Mouse (Mus musculus) stomach, embryonic 14.5 days (tissue): ENCODE measurements around the gene Nthl1. TPM values are rescaled to one million over a fixed set of nuclear protein-coding genes. Genes with fewer than 3 reads are reported as not detected.

Source experiments
- ATAC-seq: fragments of 200-750 bp; cut with Nextera tagmentation; 2 replicates; pipeline ENCODE4 v1.8.0; 2017; ENCODE audit warnings: low read depth, moderate TSS enrichment; ENCODE audit not compliant: insufficient number of reproducible peaks, insufficient read depth, low FRiP score
- H3K27ac ChIP-seq: fragments of 300-500 bp; sonication (generic); 2 replicates; pipeline ENCODE4 v1.5.1; 2014; ENCODE audit warnings: mild to moderate bottlenecking, low read length, moderate library complexity, mixed read lengths
- H3K27me3 ChIP-seq: fragments of 300-500 bp; sonication (generic); 2 replicates; pipeline ENCODE4 v1.6.1; 2014; ENCODE audit warnings: low read length, control low read depth, mixed read lengths; ENCODE audit not compliant: control insufficient read depth, insufficient read depth
- H3K36me3 ChIP-seq: fragments of 300-500 bp; sonication (generic); 2 replicates; pipeline ENCODE4 v1.6.1; 2014; ENCODE audit warnings: mild to moderate bottlenecking, control low read depth, low read length, moderate library complexity, mixed read lengths; ENCODE audit not compliant: control insufficient read depth, insufficient read depth
- H3K4me1 ChIP-seq: fragments of 300-500 bp; sonication (generic); 2 replicates; pipeline ENCODE4 v1.6.1; 2014; ENCODE audit warnings: low read length, control low read depth, mixed read lengths; ENCODE audit not compliant: control insufficient read depth, insufficient read depth
- H3K4me2 ChIP-seq: fragments of 300-500 bp; sonication (generic); replicated peaks from 2 replicates; pipeline ENCODE4 v1.6.1; 2014; ENCODE audit warnings: low read depth, low read length, control low read depth
- H3K4me3 ChIP-seq: fragments of 300-500 bp; sonication (generic); 2 replicates; pipeline ENCODE4 v1.5.1; 2014; ENCODE audit warnings: low read depth, low read length, control low read depth
- H3K9ac ChIP-seq: fragments of 300-500 bp; sonication (generic); replicated peaks from 2 replicates; pipeline ENCODE4 v1.6.1; 2014; ENCODE audit warnings: low read depth, mild to moderate bottlenecking, control low read depth, low read length, moderate library complexity, mixed read lengths
- H3K9me3 ChIP-seq: fragments of 300-500 bp; sonication (generic); 2 replicates; pipeline ENCODE4 v1.6.1; 2016; ENCODE audit warnings: low read depth, low read length, control low read depth; ENCODE audit not compliant: control insufficient read depth
- WGBS: fragments of 180-500 bp; shearing (Covaris S2); extraction: QIAGEN DNeasy Blood & Tissue Kit; methylation state at CpG from one replicate; pipeline ENCODE4 v1.1.7; 2014; 5-methylcytosine and 5-hydroxymethylcytosine counted together
- microRNA-seq: library from miRNA; unstranded; fragments of <30 nt; microRNA quantifications from one replicate; pipeline ENCODE4, GENCODE M21; 2016
- polyA plus RNA-seq: library from polyadenylated mRNA; unstranded; fragments of >200 nt; fragmentation: Nextera tagmentation; extraction: Ambion mirVana; gene quantifications from 2 replicates; pipeline ENCODE4 v1.2.1, GENCODE M21; 2014

Gene Nthl1
- polyA plus RNA-seq, 1 experiment from 2014 or later = 18.1 TPM

DNA sequence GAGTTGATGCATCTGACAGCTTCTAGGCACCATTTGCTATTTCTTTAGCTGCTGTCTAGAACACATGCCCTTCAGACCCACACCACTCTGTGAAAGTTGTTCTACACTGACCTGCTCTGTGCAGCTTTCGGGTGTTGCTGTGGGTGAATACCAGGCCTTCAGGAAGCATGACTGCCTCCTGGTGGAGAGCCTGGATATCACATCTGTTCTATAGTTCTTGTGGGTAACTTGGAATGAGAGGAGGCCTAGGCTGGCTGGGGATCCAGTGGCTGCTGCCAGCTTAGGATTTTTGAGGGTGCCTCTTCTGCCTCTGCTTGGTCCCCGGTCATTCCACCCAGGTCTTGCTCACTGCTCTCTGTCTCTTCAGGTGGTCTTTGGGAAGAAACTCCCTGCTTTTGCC is 43.7 kb downstream of the Nthl1 start:
- no peak for ATAC-seq
- 65% methylated on average over 2 of the region's 2 CpGs for WGBS
- Histone ChIP-seq H3K4me1 (peaks cover 14% of the 10 kb centered on the region), H3K27me3 (no peaks in the 10 kb centered on the region), H3K4me2 (no peak overlapping the region), H3K4me3 (no peak overlapping the region), H3K27ac (no peak overlapping the region), H3K36me3 (peaks cover 38% of the 10 kb centered on the region), H3K9me3 (no peaks in the 10 kb centered on the region), H3K9ac (no peak overlapping the region)

DNA sequence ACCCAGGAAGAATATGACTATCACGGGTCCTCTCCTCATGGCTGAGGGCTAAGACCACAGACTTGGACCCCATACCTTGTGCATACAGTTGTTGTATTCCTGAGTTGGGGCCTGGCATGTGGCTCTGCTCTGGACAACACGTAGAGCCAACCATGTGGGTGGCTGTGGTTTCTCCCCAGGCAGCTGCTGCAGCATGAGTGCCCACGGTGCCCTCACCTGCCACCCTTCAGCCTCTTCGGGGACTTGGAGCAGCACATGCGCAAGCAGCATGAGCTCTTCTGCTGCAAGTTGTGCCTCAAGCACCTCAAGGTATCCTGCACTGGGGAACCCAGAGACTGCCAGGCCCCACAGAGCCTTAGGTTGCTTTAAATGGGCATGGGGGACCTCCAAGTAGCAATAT is 44.4 kb downstream of the Nthl1 start:
- H3K36me3 ChIP-seq = peaks cover 45% of the 10 kb centered on the region
- no peaks in the 10 kb centered on the region for H3K9me3 ChIP-seq
- peaks cover 7% of the 10 kb centered on the region for H3K4me1 ChIP-seq
- H3K9ac ChIP-seq = no peak overlapping the region
- H3K4me2 ChIP-seq = no peak overlapping the region
- ATAC-seq = no peak
- WGBS = 93% methylated on average over 5 of the region's 5 CpGs
- no peaks in the 10 kb centered on the region for H3K27me3 ChIP-seq
- H3K27ac ChIP-seq = no peak overlapping the region
- no peak overlapping the region for H3K4me3 ChIP-seq

GRCm38 (mm10) chr17:24677500-24678080 is 45.1 kb downstream of the Nthl1 start:
- Histone ChIP-seq H3K9ac (no peak overlapping the region), H3K9me3 (no peaks in the 10 kb centered on the region), H3K4me3 (no peak overlapping the region), H3K4me1 (no peaks in the 10 kb centered on the region), H3K36me3 (peaks cover 48% of the 10 kb centered on the region), H3K27ac (no peak overlapping the region), H3K27me3 (no peaks in the 10 kb centered on the region), H3K4me2 (no peak overlapping the region)
- WGBS = 83% methylated on average over 24 of the region's 24 CpGs
- ATAC-seq = peak; percentile 84

DNA sequence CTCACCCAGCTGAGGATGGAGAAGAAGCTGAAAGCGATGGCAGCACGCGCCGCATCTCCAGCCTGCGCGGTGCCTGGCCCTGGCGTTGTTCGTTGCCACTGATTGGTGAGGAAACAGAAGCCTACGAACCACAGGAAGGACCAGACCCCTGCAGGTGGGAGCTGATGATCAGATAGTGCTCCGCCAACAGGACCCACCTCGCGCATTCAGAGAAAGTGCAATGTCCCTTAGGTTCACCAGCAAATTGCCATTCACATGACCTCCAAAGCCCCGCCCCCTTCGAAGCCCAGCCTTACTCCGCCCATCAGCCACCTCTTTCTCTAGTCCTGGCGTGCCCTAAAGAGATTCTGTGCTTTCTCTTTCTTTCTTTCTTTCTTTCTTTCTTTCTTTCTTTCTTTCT is 54.0 kb downstream of the Nthl1 start:
- no peak overlapping the region for H3K27ac ChIP-seq
- H3K4me2 ChIP-seq = no peak overlapping the region
- peaks cover 15% of the 10 kb centered on the region; the same call in 1 of the 2 replicates for H3K4me1 ChIP-seq
- H3K4me3 ChIP-seq = no peak overlapping the region
- no peaks in the 10 kb centered on the region for H3K9me3 ChIP-seq
- H3K9ac ChIP-seq = no peak overlapping the region
- peaks cover 7% of the 10 kb centered on the region for H3K36me3 ChIP-seq
- peaks cover 32% of the 10 kb centered on the region for H3K27me3 ChIP-seq
- 32% methylated on average over 16 of the region's 16 CpGs for WGBS
- no peak for ATAC-seq

GRCm38 (mm10) chr17:24687146-24687595 is 54.7 kb downstream of the Nthl1 start:
- 0 out of 2 replicates have a peak, but pooled peaks have one; percentile 54 for ATAC-seq

DNA sequence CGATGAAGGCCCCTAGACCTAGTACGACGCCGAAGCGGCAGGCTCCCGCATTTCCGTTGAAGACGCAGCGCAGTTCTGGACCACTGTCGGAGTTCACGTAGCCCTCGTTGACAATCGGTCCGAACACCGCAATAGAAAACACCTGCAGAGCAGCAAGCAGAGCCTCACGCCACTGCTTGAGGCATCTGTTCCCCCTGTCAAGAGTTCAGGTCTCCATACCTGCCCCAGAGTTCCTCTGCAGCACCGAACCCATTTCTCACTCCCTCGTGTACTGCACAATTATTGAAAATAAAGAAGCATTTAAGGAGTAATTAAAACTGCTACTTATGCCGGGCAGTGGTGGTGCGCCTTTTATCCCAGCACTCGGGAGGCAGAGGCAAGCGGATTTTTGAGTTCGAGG is 55.1 kb downstream of the Nthl1 start:
- Histone ChIP-seq H3K4me2 (peak overlapping the region; percentile 51), H3K9ac (no peak overlapping the region), H3K36me3 (peaks cover 3% of the 10 kb centered on the region; the same call in 1 of the 2 replicates), H3K4me3 (peak overlapping the region; percentile 31), H3K9me3 (no peaks in the 10 kb centered on the region), H3K27ac (no peak overlapping the region), H3K4me1 (peaks cover 15% of the 10 kb centered on the region; the same call in 1 of the 2 replicates), H3K27me3 (peaks cover 32% of the 10 kb centered on the region)
- 21% methylated on average over 23 of the region's 23 CpGs for WGBS
- no peak for ATAC-seq

More at GRCm38 (mm10) chr17:24687146-24687595, 54.7 kb downstream of the Nthl1 start:
- no peak overlapping the region for H3K9ac ChIP-seq
- peak overlapping the region; percentile 51 for H3K4me2 ChIP-seq
- H3K27ac ChIP-seq = no peak overlapping the region
- H3K27me3 ChIP-seq = peaks cover 32% of the 10 kb centered on the region
- H3K4me3 ChIP-seq = peak overlapping the region; percentile 31
- no peaks in the 10 kb centered on the region for H3K9me3 ChIP-seq
- H3K4me1 ChIP-seq = peaks cover 15% of the 10 kb centered on the region; the same call in 1 of the 2 replicates
- WGBS = 2% methylated on average over 25 of the region's 25 CpGs
- peaks cover under 1% of the 10 kb centered on the region; the same call in 1 of the 2 replicates for H3K36me3 ChIP-seq

Small RNAs within 50 kb of the gene (microRNA-seq; reads per million reads assigned to microRNA genes)
- not detected for gene Gm24589

Other genes starting within 250 kb of the Nthl1 start
- gene Rnps1, start 218.1 kb upstream of the Nthl1 start, polyA plus RNA-seq = 254 and 265 TPM in 2 replicates
- gene Eci1, start 206.0 kb upstream of the Nthl1 start, polyA plus RNA-seq = 98.1 and 112 TPM in 2 replicates
- 2.6 and 3.1 TPM in 2 replicates for gene Dnase1l2, start 189.6 kb upstream of the Nthl1 start, polyA plus RNA-seq
- gene E4f1, start 162.4 kb upstream of the Nthl1 start, polyA plus RNA-seq = 25.1 and 28.5 TPM in 2 replicates
- 51.7 and 57.0 TPM in 2 replicates for gene Pgp, start 162.3 kb upstream of the Nthl1 start, polyA plus RNA-seq
- 0.56 TPM in 1 of 2 replicates, not detected in the other for gene Bricd5, start 158.8 kb upstream of the Nthl1 start, polyA plus RNA-seq
- 39.7 and 46.2 TPM in 2 replicates for gene Mlst8, start 153.6 kb upstream of the Nthl1 start, polyA plus RNA-seq
- 2.7 and 3.8 TPM in 2 replicates for gene Caskin1, start 144.1 kb upstream of the Nthl1 start, polyA plus RNA-seq
- 87.6 and 97.3 TPM in 2 replicates for gene Traf7, start 104.7 kb upstream of the Nthl1 start, polyA plus RNA-seq
- 3.0 and 3.2 TPM in 2 replicates for gene Rab26, start 98.5 kb upstream of the Nthl1 start, polyA plus RNA-seq
- gene Pkd1, start 82.8 kb upstream of the Nthl1 start, polyA plus RNA-seq = 27.3 and 35.9 TPM in 2 replicates
- 57.1 and 57.7 TPM in 2 replicates for gene Tsc2, start 50 bp upstream of the Nthl1 start, polyA plus RNA-seq
- 44.9 and 47.7 TPM in 2 replicates for gene Slc9a3r2, start 17.6 kb downstream of the Nthl1 start, polyA plus RNA-seq
- 0.42 and 0.90 TPM in 2 replicates for gene Npw, start 25.8 kb downstream of the Nthl1 start, polyA plus RNA-seq
- gene Zfp598, start 37.0 kb downstream of the Nthl1 start, polyA plus RNA-seq = 24.8 and 26.5 TPM in 2 replicates
- 5.6 and 6.3 TPM in 2 replicates for gene Syngr3, start 57.3 kb downstream of the Nthl1 start, polyA plus RNA-seq
- gene Gfer, start 63.5 kb downstream of the Nthl1 start, polyA plus RNA-seq = 38.5 and 40.8 TPM in 2 replicates
- 3.2 and 3.8 TPM in 2 replicates for gene Noxo1, start 63.6 kb downstream of the Nthl1 start, polyA plus RNA-seq
- 67.8 and 72.1 TPM in 2 replicates for gene Tbl3, start 75.0 kb downstream of the Nthl1 start, polyA plus RNA-seq
- gene Rnf151, start 85.4 kb downstream of the Nthl1 start, polyA plus RNA-seq = not detected in 2 replicates
- 1,483 and 1,587 TPM in 2 replicates for gene Rps2, start 85.4 kb downstream of the Nthl1 start, polyA plus RNA-seq
- 226 and 259 TPM in 2 replicates for gene Ndufb10, start 91.8 kb downstream of the Nthl1 start, polyA plus RNA-seq
- 0.26 TPM in 1 of 2 replicates, not detected in the other for gene Rpl3l, start 95.1 kb downstream of the Nthl1 start, polyA plus RNA-seq
- 40.3 and 41.3 TPM in 2 replicates for gene Msrb1, start 104.0 kb downstream of the Nthl1 start, polyA plus RNA-seq
- gene Hs3st6, start 120.3 kb downstream of the Nthl1 start, polyA plus RNA-seq = 1.1 and 1.5 TPM in 2 replicates
- gene Meiob, start 171.6 kb downstream of the Nthl1 start, polyA plus RNA-seq = not detected in 2 replicates
- gene Hagh, start 207.5 kb downstream of the Nthl1 start, polyA plus RNA-seq = 31.7 and 35.2 TPM in 2 replicates
- 21.6 and 26.0 TPM in 2 replicates for gene Fahd1, start 217.7 kb downstream of the Nthl1 start, polyA plus RNA-seq
- 1.1 and 1.5 TPM in 2 replicates for gene Igfals, start 233.3 kb downstream of the Nthl1 start, polyA plus RNA-seq